Mouse (Mus musculus): ENCODE data around the gene Plppr1. TPM values are rescaled to one million over a fixed set of nuclear protein-coding genes. Genes with fewer than 3 reads are reported as not detected.

The Plppr1 gene
- polyA plus RNA-seq, 1 experiment from 2014 or later: 0.39 TPM

DNA sequence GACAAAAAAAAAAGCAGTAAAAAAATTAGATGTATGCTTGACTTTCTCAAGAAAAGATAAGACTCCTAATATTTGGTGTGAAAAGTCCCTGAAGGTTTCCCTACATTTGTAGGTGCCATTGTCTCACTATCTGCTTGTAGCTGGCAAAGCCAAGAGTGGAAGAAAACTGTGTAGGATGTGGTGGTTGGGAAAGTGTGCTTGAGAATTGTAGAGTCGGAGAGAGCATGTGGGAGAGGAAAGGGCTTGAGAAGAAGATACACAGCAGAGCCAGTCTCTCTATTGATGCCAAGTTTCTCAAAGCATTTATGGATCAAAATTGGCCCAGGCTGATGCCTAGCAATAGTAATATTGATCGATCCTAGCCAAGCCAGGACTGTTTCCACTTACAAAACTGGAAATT, 16.8 kb downstream of the Plppr1 start:
- Histone ChIP-seq H3K4me1 (replicated peaks) (no peaks in the 10 kb centered on the region), H3K27me3 (no peaks in the 10 kb centered on the region), H3K27ac (replicated peaks) (no peak overlapping the region), H3K36me3 (replicated peaks) (no peaks in the 10 kb centered on the region), H3K9me3 (replicated peaks) (no peaks in the 10 kb centered on the region), H3K4me3 (replicated peaks) (no peak overlapping the region), H3K4me2 (no peak overlapping the region), H3K9ac (no peak overlapping the region)
- no peak for ATAC-seq (ENCODE audit: insufficient read depth)
- 48% methylated on average over 2 of the region's 2 CpGs for WGBS (ENCODE audit: insufficient replicate concordance)

DNA sequence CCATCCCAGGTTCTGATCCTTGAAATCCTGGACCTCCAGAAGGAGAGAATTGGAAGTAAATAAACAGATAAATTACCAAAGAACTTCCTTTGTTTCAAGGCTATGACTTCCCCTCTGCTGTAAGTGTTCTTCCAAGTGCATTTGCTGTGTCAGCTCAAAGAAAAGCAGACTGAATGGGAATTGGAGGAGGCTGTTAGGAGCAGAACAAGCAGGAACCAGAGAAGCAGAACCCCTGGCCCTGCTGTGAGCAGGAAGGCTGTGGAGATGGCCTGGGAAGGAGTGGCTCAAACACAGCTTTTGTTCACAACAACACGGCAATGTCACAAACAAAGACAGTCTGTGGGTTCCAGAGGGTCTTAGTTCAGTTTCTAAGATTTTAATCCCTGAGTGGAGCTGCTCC, 20.3 kb downstream of the Plppr1 start:
- no peaks in the 10 kb centered on the region for H3K27me3 ChIP-seq
- H3K4me2 ChIP-seq: no peak overlapping the region
- H3K36me3 ChIP-seq (replicated peaks): no peaks in the 10 kb centered on the region
- WGBS (ENCODE audit: insufficient replicate concordance): 38% methylated on average over 1 of the region's 1 CpGs
- no peak for ATAC-seq (ENCODE audit: insufficient read depth)
- no peaks in the 10 kb centered on the region for H3K4me1 ChIP-seq (replicated peaks)
- H3K9me3 ChIP-seq (replicated peaks): no peaks in the 10 kb centered on the region
- no peak overlapping the region for H3K4me3 ChIP-seq (replicated peaks)
- no peak overlapping the region for H3K9ac ChIP-seq
- H3K27ac ChIP-seq (replicated peaks): no peak overlapping the region

DNA sequence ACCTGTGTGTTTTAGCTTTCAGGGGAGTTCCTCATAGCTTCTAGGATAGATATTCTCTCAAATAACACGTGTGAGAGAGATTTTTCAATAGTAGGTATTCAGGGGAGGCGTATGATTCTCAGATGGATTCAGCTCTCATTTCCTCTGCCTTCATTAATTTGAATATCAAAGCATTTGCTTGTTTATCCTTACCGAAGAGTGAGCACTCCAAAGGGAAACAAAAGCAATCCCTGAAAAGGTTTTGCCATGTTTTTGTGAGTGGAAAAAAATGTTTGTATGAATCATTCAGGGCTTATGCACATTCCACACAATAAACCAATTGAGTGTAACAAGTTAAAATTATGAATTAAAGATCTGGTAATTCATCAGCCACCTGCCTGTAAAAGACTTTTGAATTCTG, 29.1 kb downstream of the Plppr1 start:
- ATAC-seq (ENCODE audit: insufficient read depth): no peak
- Histone ChIP-seq H3K9me3 (replicated peaks) (no peaks in the 10 kb centered on the region), H3K27ac (replicated peaks) (no peak overlapping the region), H3K36me3 (replicated peaks) (no peaks in the 10 kb centered on the region), H3K27me3 (no peaks in the 10 kb centered on the region), H3K9ac (no peak overlapping the region), H3K4me2 (no peak overlapping the region), H3K4me3 (replicated peaks) (no peak overlapping the region), H3K4me1 (replicated peaks) (no peaks in the 10 kb centered on the region)
- WGBS (ENCODE audit: insufficient replicate concordance): 35% methylated on average over 3 of the region's 3 CpGs

DNA sequence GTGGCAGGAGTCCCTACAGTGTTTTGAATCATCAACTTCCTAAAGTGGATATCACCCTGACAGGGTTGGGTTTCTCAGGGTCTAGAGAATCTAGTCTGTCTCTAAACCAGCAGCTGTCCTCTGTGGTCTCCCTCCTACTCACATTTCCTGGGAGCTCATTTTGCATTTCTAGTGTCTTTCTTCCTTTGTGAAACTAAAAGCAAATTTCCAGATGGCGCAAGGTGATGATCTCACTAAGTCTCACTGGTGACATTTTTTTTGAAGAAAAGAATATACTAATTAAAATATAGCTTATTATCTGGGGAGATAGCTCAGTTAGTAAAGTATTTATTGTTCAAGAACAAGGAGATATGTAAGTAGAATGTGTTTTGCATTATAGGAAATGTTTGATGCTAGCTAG, 31.4 kb downstream of the Plppr1 start:
- WGBS (ENCODE audit: insufficient replicate concordance): 86% methylated on average over 1 of the region's 1 CpGs
- H3K4me2 ChIP-seq: no peak overlapping the region
- no peaks in the 10 kb centered on the region for H3K36me3 ChIP-seq (replicated peaks)
- no peaks in the 10 kb centered on the region for H3K9me3 ChIP-seq (replicated peaks)
- H3K27me3 ChIP-seq: no peaks in the 10 kb centered on the region
- H3K4me3 ChIP-seq (replicated peaks): no peak overlapping the region
- no peaks in the 10 kb centered on the region for H3K4me1 ChIP-seq (replicated peaks)
- no peak overlapping the region for H3K9ac ChIP-seq
- ATAC-seq (ENCODE audit: insufficient read depth): no peak
- H3K27ac ChIP-seq (replicated peaks): no peak overlapping the region

DNA sequence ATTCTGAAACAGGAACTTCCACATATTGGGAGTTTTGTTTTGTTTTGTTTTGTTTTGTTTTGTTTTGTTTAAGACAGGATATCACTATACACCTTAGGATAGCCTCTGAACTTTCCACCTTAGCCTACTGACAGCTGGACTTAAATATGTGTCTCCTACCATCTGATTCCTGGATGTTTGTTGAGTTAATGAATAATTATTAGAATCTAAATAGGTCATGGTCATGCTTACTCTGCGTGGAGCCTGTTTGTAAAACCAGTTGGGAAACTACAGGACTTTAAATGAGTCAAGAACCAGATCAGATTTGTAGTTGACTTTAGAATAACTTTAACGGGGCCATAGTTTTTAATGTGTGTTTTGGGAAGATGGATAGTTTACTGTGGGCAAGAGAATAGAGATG, 40.4 kb downstream of the Plppr1 start:
- H3K4me3 ChIP-seq (replicated peaks): no peak overlapping the region
- no peaks in the 10 kb centered on the region for H3K36me3 ChIP-seq (replicated peaks)
- H3K27me3 ChIP-seq: no peaks in the 10 kb centered on the region
- no peak overlapping the region for H3K27ac ChIP-seq (replicated peaks)
- H3K9ac ChIP-seq: no peak overlapping the region
- H3K4me2 ChIP-seq: no peak overlapping the region
- no peaks in the 10 kb centered on the region for H3K9me3 ChIP-seq (replicated peaks)
- 52% methylated on average over 2 of the region's 2 CpGs for whole genome bisulfite sequencing (ENCODE audit: insufficient replicate concordance)
- no peak for ATAC-seq (ENCODE audit: insufficient read depth)
- H3K4me1 ChIP-seq (replicated peaks): no peaks in the 10 kb centered on the region

DNA sequence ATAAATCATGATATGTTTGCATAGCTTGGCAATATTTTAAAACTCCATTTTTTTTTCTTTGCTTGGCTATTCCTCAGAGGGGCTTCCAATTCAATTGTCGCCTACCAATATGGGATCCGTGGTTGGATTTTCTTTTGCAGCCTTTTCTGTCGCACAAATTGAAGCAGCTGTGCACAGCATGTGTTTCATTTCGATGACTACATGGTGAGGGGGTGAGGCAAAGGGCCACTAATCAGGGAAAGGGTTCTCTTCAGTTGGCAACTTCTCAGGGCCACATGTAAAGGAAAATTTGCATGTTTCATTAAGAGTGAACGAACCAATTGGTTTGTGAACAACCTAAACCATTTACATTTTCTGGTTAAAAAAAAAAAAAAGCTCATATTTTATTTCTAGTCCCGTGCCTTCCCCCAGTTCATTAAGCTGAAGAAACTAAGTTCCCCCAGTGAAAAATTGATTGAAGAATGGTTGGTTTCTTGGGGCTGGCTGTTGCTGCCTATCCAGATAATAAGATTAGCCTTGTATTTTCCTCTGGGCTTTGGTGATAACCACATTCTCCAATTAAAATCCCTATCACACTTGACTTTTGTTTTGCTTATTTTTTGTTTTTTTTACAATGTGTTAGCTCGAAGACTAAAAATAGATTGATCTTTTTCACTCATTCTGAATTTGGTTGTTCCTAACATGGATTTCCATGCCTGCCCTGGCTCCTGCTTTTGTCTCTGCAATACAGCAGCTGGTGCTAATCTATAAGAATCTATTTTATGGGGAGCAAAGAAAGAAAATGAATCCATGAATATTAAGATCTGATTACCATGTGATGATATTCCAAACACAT, 43.1 kb downstream of the Plppr1 start:
- no peaks in the 10 kb centered on the region for H3K36me3 ChIP-seq (replicated peaks)
- no peak overlapping the region for H3K4me2 ChIP-seq
- no peak for ATAC-seq (ENCODE audit: insufficient read depth)
- no peaks in the 10 kb centered on the region for H3K27me3 ChIP-seq
- H3K27ac ChIP-seq (replicated peaks): no peak overlapping the region
- H3K9me3 ChIP-seq (replicated peaks): no peaks in the 10 kb centered on the region
- WGBS (ENCODE audit: insufficient replicate concordance): 46% methylated on average over 7 of the region's 7 CpGs
- no peaks in the 10 kb centered on the region for H3K4me1 ChIP-seq (replicated peaks)
- no peak overlapping the region for H3K4me3 ChIP-seq (replicated peaks)
- H3K9ac ChIP-seq: no peak overlapping the region

DNA sequence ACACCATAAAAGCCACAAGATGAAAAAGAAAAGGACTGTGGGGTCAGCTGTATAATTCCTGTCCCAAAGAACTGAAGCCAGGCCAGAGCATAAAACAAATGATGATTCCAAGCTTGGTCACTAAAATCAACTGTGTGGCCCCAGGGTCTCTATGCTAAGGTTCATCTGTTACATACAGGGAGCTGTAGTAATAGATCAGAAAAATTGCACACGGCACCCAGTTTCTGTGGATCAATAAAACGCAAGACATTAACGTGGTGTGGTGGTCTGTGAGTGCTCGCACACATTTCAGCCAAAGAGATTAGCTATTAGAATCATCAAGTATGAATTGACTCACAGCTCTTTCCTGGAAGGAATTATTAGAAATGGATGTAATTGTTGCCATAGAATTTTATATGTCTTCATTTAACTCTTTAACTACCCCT, 43.7 kb downstream of the Plppr1 start:
- no peak overlapping the region for H3K4me2 ChIP-seq
- ATAC-seq (ENCODE audit: insufficient read depth): no peak
- 72% methylated on average over 4 of the region's 4 CpGs for WGBS (ENCODE audit: insufficient replicate concordance)
- H3K9me3 ChIP-seq (replicated peaks): no peaks in the 10 kb centered on the region
- H3K27me3 ChIP-seq: no peaks in the 10 kb centered on the region
- H3K9ac ChIP-seq: no peak overlapping the region
- H3K4me1 ChIP-seq (replicated peaks): no peaks in the 10 kb centered on the region
- no peak overlapping the region for H3K4me3 ChIP-seq (replicated peaks)
- H3K36me3 ChIP-seq (replicated peaks): no peaks in the 10 kb centered on the region
- H3K27ac ChIP-seq (replicated peaks): no peak overlapping the region

DNA sequence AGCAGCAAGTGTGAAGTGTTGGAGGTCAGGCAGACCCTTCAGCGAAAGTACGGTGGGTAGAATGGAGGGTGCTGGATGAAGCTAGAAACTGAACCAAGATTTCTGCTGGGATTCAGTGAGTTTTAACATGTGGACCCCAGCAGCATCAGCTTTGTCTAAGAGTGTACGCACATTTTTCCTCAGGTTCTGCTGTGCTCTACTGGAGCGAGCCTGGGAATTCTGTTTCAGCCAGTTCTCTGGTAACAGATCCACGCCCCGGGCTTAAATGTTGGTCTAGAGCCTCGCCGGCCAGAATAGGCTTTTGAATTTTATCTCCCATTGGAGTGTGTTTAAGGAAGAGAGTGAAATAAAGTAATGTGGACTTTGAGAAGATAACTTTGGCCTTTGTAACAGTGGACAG, 45.8 kb downstream of the Plppr1 start:
- Histone ChIP-seq H3K36me3 (replicated peaks) (no peaks in the 10 kb centered on the region), H3K4me3 (replicated peaks) (no peak overlapping the region), H3K4me1 (replicated peaks) (no peaks in the 10 kb centered on the region), H3K9me3 (replicated peaks) (no peaks in the 10 kb centered on the region), H3K27ac (replicated peaks) (no peak overlapping the region), H3K9ac (no peak overlapping the region), H3K27me3 (no peaks in the 10 kb centered on the region), H3K4me2 (no peak overlapping the region)
- WGBS (ENCODE audit: insufficient replicate concordance): 71% methylated on average over 8 of the region's 8 CpGs
- no peak for ATAC-seq (ENCODE audit: insufficient read depth)

DNA sequence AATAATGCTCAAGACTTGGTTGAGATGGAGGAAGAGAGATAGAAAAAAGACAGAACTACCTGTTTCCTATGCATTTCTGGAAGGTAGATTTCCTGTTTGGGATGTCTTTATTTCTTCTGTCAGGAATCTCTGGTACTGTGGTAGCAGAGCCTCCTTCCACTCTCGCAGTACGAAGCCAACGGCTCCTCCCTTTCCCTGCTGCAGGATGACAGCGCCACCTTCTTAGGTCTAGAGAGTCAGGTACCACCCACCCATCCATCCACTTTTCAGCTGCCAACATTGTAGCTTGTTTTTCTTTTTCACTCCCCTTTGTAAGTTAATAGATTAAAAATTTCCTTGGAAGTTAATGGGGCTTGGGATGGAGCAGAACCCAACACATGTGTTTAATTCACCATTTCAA, 48.8 kb downstream of the Plppr1 start:
- Histone ChIP-seq H3K4me3 (replicated peaks) (no peak overlapping the region), H3K9me3 (replicated peaks) (no peaks in the 10 kb centered on the region), H3K27ac (replicated peaks) (no peak overlapping the region), H3K27me3 (no peaks in the 10 kb centered on the region), H3K4me2 (no peak overlapping the region), H3K9ac (no peak overlapping the region), H3K36me3 (replicated peaks) (no peaks in the 10 kb centered on the region), H3K4me1 (replicated peaks) (no peaks in the 10 kb centered on the region)
- 74% methylated on average over 4 of the region's 4 CpGs for WGBS (ENCODE audit: insufficient replicate concordance)
- ATAC-seq (ENCODE audit: insufficient read depth): no peak

DNA sequence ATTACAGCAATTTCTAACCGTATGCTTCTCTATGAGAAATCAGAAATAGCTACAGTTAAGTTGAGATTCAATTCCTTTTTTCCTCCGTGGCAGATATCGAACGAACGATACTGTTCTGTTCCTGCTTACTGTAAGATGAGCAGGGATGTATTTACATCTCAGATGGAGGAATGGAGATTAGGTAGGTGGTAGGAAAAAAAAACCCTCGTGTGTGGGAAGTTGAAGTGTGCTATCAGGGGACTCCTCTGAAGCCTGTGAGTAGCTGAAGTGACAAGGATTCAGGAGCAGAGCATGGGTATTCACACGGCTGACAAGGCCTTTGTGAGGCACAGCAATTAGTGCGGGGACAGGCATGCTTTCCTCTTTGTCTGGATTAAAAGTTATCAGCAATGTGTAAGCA, 49.3 kb downstream of the Plppr1 start:
- Histone ChIP-seq H3K9me3 (replicated peaks) (no peaks in the 10 kb centered on the region), H3K4me2 (no peak overlapping the region), H3K4me3 (replicated peaks) (no peak overlapping the region), H3K9ac (no peak overlapping the region), H3K36me3 (replicated peaks) (no peaks in the 10 kb centered on the region), H3K4me1 (replicated peaks) (no peaks in the 10 kb centered on the region), H3K27ac (replicated peaks) (no peak overlapping the region), H3K27me3 (no peaks in the 10 kb centered on the region)
- 56% methylated on average over 8 of the region's 8 CpGs for WGBS (ENCODE audit: insufficient replicate concordance)
- ATAC-seq (ENCODE audit: insufficient read depth): no peak

DNA sequence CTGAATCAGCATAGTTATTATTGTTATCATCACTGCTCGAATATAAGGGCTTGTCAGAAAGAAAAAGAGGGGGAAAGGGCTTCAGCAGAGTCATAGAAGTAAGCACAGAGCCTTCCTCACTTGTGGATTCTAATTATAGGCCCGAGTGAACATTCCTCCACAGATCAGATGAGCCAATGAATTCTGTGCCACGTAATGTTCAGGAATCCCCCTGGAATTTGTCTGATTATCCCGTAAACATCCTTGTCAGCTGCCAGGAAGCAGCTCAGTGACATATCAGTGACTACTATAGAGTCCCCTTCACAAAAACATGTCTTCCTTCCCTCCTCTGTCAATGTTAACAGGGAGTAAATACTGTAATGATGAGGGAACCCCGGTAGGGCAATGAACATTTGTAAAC, 50.9 kb downstream of the Plppr1 start:
- Histone ChIP-seq H3K9ac (no peak overlapping the region), H3K4me1 (replicated peaks) (no peaks in the 10 kb centered on the region), H3K27ac (replicated peaks) (no peak overlapping the region), H3K27me3 (no peaks in the 10 kb centered on the region), H3K4me3 (replicated peaks) (no peak overlapping the region), H3K4me2 (no peak overlapping the region), H3K36me3 (replicated peaks) (no peaks in the 10 kb centered on the region), H3K9me3 (replicated peaks) (no peaks in the 10 kb centered on the region)
- no peak for ATAC-seq (ENCODE audit: insufficient read depth)
- 39% methylated on average over 5 of the region's 5 CpGs for WGBS (ENCODE audit: insufficient replicate concordance)

DNA sequence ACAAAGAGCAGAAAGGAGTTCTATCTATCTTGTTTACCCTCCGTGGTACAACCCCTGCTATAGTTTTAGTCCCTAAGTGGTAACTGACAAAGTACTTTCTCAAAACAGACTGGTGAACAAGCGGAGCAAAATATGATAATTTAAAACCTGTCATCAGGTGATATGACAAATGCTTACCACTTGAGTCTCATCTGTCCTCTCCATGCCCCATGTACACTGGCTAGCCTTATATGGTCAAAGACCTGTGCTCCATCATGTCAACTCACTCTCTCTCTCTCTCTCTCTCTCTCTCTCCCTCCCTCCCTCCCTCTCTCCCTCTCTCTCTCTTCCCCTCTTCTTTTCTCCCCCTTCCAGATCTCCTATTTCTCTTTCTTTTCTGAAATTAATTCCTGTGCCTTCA, 59.8 kb downstream of the Plppr1 start:
- Histone ChIP-seq H3K4me2 (no peak overlapping the region), H3K9ac (no peak overlapping the region), H3K4me1 (replicated peaks) (no peaks in the 10 kb centered on the region), H3K9me3 (replicated peaks) (no peaks in the 10 kb centered on the region), H3K4me3 (replicated peaks) (no peak overlapping the region), H3K36me3 (replicated peaks) (no peaks in the 10 kb centered on the region), H3K27ac (replicated peaks) (no peak overlapping the region), H3K27me3 (no peaks in the 10 kb centered on the region)
- 57% methylated on average over 2 of the region's 2 CpGs for WGBS (ENCODE audit: insufficient replicate concordance)
- ATAC-seq (ENCODE audit: insufficient read depth): no peak
